Mouse (Mus musculus) stomach, postnatal 0 days (tissue): ENCODE results near the gene Cask. TPM values are rescaled to one million over a fixed set of nuclear protein-coding genes. Genes with fewer than 3 reads are reported as not detected.

ENCODE experiments used
- ATAC-seq: fragments of 200-750 bp; cut with Nextera tagmentation; 2 replicates; pipeline ENCODE4 v1.8.0; 2017; ENCODE audit not compliant: low FRiP score, low TSS enrichment
- DNase-seq: peaks from one replicate; pipeline ENCODE4 v3.0.0-alpha.2; 2016; ENCODE audit warnings: low spot score
- H3K27ac ChIP-seq: fragments of 300-500 bp; sonication (generic); replicated peaks from 2 replicates; pipeline ENCODE4 v1.5.1; 2014; ENCODE audit warnings: mild to moderate bottlenecking, control low read depth
- H3K27me3 ChIP-seq: fragments of 300-500 bp; sonication (generic); 2 replicates; pipeline ENCODE4 v1.6.1; 2014; ENCODE audit warnings: low read length; ENCODE audit not compliant: control insufficient read depth, insufficient read depth
- H3K36me3 ChIP-seq: fragments of 300-500 bp; sonication (generic); 2 replicates; pipeline ENCODE4 v1.6.1; 2014; ENCODE audit warnings: low read length, mixed read lengths; ENCODE audit not compliant: control insufficient read depth, insufficient read depth
- H3K4me1 ChIP-seq: fragments of 300-500 bp; sonication (generic); replicated peaks from 2 replicates; pipeline ENCODE4 v1.6.1; 2014; ENCODE audit warnings: antibody characterized with exemption; ENCODE audit not compliant: control insufficient read depth, insufficient read depth
- H3K4me2 ChIP-seq: fragments of 300-500 bp; sonication (generic); replicated peaks from 2 replicates; pipeline ENCODE4 v1.6.1; 2014; ENCODE audit warnings: low read depth, mild to moderate bottlenecking, control low read depth, moderate library complexity
- H3K4me3 ChIP-seq: fragments of 300-500 bp; sonication (generic); 2 replicates; pipeline ENCODE4 v1.5.1; 2014; ENCODE audit warnings: low read depth, low read length, control low read depth
- H3K9ac ChIP-seq: fragments of 300-500 bp; sonication (generic); 2 replicates; pipeline ENCODE4 v1.6.1; 2014; ENCODE audit warnings: mild to moderate bottlenecking, low read length, control low read depth, mixed read lengths
- H3K9me3 ChIP-seq: fragments of 300-500 bp; sonication (generic); 2 replicates; pipeline ENCODE4 v1.6.1; 2016; ENCODE audit warnings: low read length; ENCODE audit not compliant: control insufficient read depth
- CTCF ChIP-seq: IDR thresholded peaks from 2 replicates; pipeline ENCODE4 v1.5.1; 2016; ENCODE audit warnings: antibody characterized with exemption, low read depth, mild to moderate bottlenecking, moderate library complexity
- EP300 ChIP-seq: optimal IDR thresholded peaks from 2 replicates; pipeline ENCODE3; 2016; ENCODE audit warnings: antibody characterized with exemption
- WGBS: fragments of 180-500 bp; shearing (Covaris S2); extraction: QIAGEN DNeasy Blood & Tissue Kit; methylation state at CpG from one replicate; pipeline ENCODE4 v1.1.7; 2014; 5-methylcytosine and 5-hydroxymethylcytosine counted together
- polyA plus RNA-seq: library from polyadenylated mRNA; unstranded; fragments of >200 nt; fragmentation: Nextera tagmentation; extraction: Ambion mirVana; gene quantifications from 2 replicates; pipeline ENCODE4 v1.2.1, GENCODE M21; 2015

Cask gene
- polyA plus RNA-seq, 1 experiment from 2014 or later: 9.3 TPM

DNA sequence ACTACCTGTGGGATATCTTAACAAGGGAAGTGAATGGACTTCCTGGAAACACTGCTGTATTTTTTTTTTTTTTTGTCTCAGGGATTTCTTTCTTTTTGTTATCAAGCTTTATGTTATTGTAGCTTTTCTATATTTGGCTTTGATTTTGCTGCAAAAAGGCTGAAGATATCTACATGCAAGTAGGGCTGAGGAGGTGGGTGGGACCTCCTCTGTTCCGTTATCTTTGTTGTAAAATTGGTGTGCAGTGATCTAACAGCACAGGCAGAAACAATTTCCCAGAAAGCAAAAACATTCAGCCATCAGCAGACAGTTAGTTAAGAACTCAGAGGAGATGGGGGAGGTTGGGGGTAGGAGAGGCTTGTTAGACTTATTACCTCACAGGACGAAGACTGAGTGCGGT, 296.7 kb downstream of the Cask start:
- no peaks in the 10 kb centered on the region for H3K36me3 ChIP-seq
- no peak overlapping the region for H3K27ac ChIP-seq
- ATAC-seq (no peak), DNase-seq (no peak)
- no peak for TF ChIP-seq EP300
- no peak for TF ChIP-seq CTCF
- no peaks in the 10 kb centered on the region for H3K27me3 ChIP-seq
- no peaks in the 10 kb centered on the region for H3K4me1 ChIP-seq
- no peaks in the 10 kb centered on the region for H3K9me3 ChIP-seq
- 80% methylated on average over 3 of the region's 3 CpGs for WGBS
- no peak overlapping the region for H3K4me3 ChIP-seq
- no peak overlapping the region for H3K9ac ChIP-seq
- H3K4me2 ChIP-seq: no peak overlapping the region

GRCm38 (mm10) chrX:13552288-13552687, 298.9 kb downstream of the Cask start:
- TF ChIP-seq EP300 (no peak), CTCF (no peak)
- Histone ChIP-seq H3K9me3 (no peaks in the 10 kb centered on the region), H3K9ac (no peak overlapping the region), H3K27ac (no peak overlapping the region), H3K4me1 (no peaks in the 10 kb centered on the region), H3K27me3 (no peaks in the 10 kb centered on the region), H3K4me3 (no peak overlapping the region), H3K36me3 (no peaks in the 10 kb centered on the region), H3K4me2 (no peak overlapping the region)
- DNase-seq (no peak), ATAC-seq (no peak)
- 59% methylated on average over 2 of the region's 2 CpGs for WGBS

DNA sequence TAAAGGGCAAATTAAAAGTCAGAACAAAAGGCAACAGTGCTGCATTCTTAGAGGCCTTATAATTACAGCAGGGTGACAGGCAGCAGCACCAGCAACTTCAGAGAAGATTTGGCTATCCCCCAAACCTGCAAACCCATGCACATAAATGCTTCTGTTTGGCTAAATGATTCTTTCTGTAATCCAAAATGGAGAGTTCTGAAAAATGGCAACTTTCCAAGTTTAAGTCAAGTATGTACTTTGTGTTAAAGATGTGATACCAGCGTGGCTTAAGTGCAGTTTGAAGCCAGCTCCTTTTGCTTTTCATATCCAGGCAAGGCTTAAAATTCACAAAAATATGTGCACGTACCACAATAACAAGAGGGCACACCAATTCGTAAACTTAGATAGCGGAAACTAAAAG, 299.6 kb downstream of the Cask start:
- Histone ChIP-seq H3K36me3 (no peaks in the 10 kb centered on the region), H3K4me3 (no peak overlapping the region), H3K27ac (no peak overlapping the region), H3K4me2 (no peak overlapping the region), H3K4me1 (no peaks in the 10 kb centered on the region), H3K9me3 (no peaks in the 10 kb centered on the region), H3K9ac (no peak overlapping the region), H3K27me3 (no peaks in the 10 kb centered on the region)
- no peak for DNase-seq
- TF ChIP-seq CTCF: no peak
- TF ChIP-seq EP300: no peak
- 72% methylated on average over 4 of the region's 4 CpGs for WGBS
- no peak for ATAC-seq

DNA sequence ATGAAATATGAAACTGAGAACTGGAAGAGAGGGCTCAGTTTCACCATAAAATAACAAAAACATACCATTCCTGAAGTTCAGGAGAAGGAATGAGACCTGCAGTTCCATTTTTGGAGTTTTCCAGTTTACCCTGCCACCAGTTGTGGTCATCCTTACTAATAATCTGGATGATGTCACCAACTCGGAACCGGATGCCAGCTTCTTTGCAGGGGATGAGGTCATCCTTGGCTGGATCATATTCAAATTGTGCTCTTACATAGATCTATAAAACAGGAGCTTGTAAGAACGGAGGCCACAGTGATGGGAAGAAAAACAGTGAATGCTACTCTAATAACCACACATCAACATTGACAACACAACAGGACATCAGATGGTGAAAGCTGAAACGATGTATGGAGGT, 302.1 kb downstream of the Cask start:
- 65% methylated on average over 4 of the region's 4 CpGs for whole genome bisulfite sequencing
- Histone ChIP-seq H3K27ac (no peak overlapping the region), H3K4me2 (no peak overlapping the region), H3K9ac (no peak overlapping the region), H3K36me3 (no peaks in the 10 kb centered on the region), H3K9me3 (no peaks in the 10 kb centered on the region), H3K4me1 (no peaks in the 10 kb centered on the region), H3K4me3 (no peak overlapping the region), H3K27me3 (no peaks in the 10 kb centered on the region)
- DNase-seq (no peak), ATAC-seq (no peak)
- TF ChIP-seq EP300 (no peak), CTCF (no peak)

GRCm38 (mm10) chrX:13521288-13521687, 329.9 kb downstream of the Cask start:
- no peak overlapping the region for H3K9ac ChIP-seq
- WGBS: 78% methylated on average over 8 of the region's 8 CpGs
- no peak overlapping the region for H3K4me3 ChIP-seq

DNA sequence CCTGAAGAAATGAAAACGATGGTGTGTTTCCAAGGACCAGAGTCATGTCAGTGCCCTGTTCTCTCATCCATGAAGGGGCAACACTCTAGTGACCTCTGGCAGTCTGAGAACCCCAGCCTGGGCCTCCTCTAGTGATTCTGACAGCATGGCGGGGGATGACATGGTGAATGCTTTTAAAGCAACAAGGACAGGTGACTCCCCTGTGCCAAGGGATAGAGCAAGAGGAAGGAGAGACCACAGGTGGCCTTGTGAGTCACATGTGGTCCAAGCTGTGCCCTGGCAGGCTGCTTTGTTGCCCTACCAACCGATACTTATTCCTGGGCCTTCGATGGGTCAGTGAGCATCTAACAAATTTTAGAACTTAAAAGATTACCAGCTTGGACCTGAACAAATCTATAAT, 330.6 kb downstream of the Cask start:
- TF ChIP-seq CTCF: no peak
- no peak for TF ChIP-seq EP300
- no peaks in the 10 kb centered on the region for H3K4me1 ChIP-seq
- ATAC-seq (no peak), DNase-seq (no peak)
- H3K9me3 ChIP-seq: no peaks in the 10 kb centered on the region
- no peaks in the 10 kb centered on the region for H3K36me3 ChIP-seq
- no peaks in the 10 kb centered on the region for H3K27me3 ChIP-seq
- 86% methylated on average over 4 of the region's 4 CpGs for WGBS
- H3K9ac ChIP-seq: no peak overlapping the region
- no peak overlapping the region for H3K4me3 ChIP-seq
- H3K27ac ChIP-seq: no peak overlapping the region
- H3K4me2 ChIP-seq: no peak overlapping the region

More at GRCm38 (mm10) chrX:13521288-13521687, 329.9 kb downstream of the Cask start:
- ATAC-seq (no peak), DNase-seq (no peak)
- Histone ChIP-seq H3K9me3 (no peaks in the 10 kb centered on the region), H3K4me1 (no peaks in the 10 kb centered on the region), H3K27me3 (no peaks in the 10 kb centered on the region), H3K4me2 (no peak overlapping the region), H3K27ac (no peak overlapping the region), H3K36me3 (no peaks in the 10 kb centered on the region)
- no peak for TF ChIP-seq EP300
- TF ChIP-seq CTCF: no peak
